Mouse (Mus musculus): Measurements from ENCODE around the gene Lce3a.

The Lce3a gene

DNA sequence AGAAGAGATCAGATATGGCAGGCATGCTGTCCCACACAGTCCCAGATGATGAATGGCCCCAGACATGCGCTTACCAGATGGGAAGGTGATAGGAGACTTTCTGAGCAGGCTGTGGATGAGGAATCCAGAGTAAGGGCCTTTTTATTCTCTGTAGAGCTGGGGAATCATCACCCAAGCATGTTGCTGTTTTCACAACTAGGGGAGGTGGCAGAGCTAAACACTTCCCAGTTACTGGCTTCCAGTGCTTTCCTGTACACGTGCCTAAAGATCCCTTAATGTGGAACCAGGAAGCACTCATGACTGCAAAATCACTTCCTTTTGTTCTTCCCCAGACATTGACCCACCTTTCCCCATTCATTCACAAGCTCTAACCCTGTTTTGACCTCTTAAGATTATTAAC is at the start of gene Lce3a:
TSS of gene Lce3a (minus strand) at position 101 of the 400 bp plus-strand sequence.
- DNase-seq (ENCODE audit: low spot score), result no peak

DNA sequence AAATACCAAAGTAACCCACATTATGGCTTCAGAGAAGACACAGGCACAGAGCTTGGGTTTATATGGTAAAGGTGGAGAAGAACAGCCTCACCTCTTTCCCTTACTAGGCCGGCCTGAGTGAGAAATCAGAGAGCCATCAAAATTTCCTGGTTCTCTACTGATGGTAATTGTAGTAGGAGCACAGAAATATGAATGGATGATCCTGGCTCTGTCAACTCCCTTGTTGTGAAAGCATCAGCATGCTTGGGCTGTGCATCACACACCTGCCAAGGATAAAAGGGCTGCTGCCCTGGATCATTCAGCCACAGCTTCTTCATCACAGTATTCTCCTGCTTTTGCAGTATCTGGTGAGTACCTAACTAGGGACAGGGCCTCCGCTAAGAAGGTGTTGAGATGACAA is 40.7 kb upstream of the Lce3a start, which contains the start of gene Lce3e:
TSS of gene Lce3e (plus strand) at position 301 of the 400 bp plus-strand sequence.
- DNase-seq (ENCODE audit: low spot score), result no peak

DNA sequence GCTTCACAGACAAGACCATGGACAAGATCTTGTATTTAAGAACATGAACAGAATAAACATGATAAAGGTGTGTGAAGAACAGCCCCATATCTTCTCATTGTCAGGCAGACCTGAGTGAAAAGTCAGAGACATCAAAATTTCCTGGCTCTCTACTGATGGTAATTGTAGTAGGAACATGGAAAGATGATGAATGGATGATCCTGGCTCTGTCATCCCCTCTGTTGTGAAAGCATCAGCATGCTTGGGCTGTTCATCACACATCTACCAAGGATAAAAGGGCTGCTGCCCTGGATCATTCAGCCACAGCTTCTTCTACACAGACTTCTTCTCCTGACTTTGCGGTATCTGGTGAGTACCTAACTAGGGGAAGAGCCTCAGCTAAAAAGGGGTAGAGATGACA is 31.1 kb upstream of the Lce3a start, which contains the start of gene Lce3d:
TSS of gene Lce3d (plus strand) at position 301 of the 400 bp plus-strand sequence.
- DNase-seq (ENCODE audit: low spot score), result no peak

DNA sequence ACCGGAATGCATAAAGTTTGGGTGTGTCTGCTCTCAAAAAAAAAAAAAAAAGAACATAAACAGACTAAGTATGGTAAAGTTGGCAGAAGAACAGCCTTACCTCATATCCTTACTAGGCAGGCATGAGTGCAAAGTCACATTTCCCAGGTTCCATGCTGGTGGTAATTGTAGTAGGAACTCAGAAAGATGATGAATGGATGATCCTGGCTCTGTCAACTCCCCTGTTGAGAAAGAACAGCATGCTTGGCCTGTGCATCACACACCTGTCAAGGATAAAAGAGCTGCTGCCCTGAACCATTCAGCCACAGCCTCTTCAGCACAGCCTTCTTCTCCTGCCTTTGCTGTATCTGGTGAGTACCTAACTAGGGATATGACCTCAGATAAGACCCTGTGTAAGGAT is 18.2 kb upstream of the Lce3a start, which contains the start of gene Lce3c:
TSS of gene Lce3c (plus strand) at position 301 of the 400 bp plus-strand sequence.
- DNase-seq (ENCODE audit: low spot score), result no peak

DNA sequence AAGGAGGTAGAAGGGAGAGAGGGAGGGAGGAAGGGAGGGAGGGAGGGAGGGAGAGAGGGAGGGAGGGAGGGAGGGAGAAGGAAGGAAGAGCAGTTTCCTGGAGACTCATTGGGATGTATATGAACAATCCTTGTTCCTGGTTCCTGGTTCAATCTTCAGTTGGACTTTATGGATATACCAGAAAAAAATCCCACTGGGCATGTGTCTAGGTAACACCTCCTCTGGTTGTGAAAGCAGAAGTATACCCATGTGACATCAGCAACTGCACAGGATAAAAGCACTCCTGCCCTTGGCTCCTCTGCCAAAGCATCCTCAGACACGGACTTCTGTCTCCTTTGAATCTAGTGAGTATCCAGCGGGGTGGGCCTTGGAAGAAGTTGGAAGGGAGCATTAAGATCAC is 6.6 kb upstream of the Lce3a start, which contains the start of gene Lce3b:
TSS of gene Lce3b (plus strand) at position 301 of the 400 bp plus-strand sequence.
- DNase-seq (ENCODE audit: low spot score), result no peak

DNA sequence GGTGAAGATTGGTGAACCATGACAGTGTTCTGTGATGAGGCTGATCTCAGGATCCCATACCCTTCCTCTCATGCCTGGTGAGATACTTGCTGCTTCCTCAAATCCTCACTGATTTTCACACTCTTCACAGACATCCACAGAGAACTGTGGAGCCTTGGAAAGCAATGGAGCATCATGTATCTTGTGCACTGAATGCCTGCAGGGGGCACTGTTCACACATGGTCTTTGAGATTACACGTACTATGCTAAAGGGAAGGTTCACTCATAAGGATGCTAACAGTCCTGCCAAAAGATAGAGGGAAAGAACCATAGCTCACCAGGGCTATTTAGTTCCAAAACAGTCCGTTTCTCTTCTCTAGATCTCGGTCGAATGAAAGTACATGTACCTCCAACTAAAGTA is 5.7 kb downstream of the Lce3a start:
- no peak for DNase-seq (ENCODE audit: low spot score)

DNA sequence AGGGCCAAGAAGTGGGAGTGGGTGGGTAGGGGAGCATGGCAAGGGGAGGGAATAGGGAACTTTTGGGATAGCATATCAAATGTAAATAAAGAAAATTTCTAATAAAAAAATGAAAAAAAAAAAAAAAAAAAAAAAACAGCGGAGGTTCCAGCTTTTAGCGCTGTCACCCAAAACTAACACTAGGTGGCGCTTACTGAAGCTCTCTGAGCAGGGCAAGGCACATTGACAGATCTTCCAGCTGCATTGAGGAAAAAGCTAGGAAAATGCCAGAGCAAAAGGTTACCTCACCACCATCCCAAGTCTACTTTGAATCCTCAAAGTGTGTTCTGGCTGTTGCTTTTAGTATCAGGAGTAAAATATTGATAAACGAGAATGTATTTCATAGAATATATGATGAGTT is 18.5 kb downstream of the Lce3a start:
- no peak for DNase-seq (ENCODE audit: low spot score)

DNA sequence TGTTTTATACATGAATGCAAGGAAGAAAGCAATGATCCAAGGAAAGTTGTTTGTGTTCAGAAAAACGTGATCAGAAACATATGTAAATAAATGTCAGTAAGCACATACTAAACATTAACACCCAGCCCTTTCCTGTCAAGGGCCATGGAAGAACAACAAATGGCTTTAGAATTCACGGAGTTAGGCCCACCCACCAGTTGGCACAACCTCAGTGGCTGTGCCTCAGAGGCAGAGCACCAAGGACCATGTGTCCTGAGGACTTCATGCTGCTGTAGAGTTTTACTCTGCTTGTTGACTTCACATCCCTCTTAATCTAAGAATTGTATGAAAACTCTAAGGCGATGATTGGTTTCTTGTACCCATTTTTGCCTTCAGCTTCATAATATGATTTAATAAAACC is 20.8 kb downstream of the Lce3a start:
- no peak for DNase-seq (ENCODE audit: low spot score)

DNA sequence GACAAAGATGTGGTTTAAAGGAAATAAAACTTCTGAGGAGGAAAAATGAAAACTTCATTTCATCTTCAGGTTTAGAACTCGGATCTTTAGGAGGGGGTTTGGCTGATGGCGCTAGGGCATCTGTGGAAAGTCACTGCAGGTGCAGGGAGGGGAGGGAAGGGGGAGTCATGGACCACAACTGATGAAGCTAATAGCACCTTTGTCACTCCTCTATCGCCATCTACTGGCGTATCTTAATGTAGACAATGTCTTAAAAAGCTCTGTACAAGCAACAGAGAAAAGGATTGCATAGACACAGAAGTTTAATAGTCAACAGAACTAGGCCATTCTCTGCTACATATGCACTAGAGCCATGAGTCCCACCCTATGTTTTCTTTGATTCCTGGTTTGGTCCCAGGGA is 22.4 kb downstream of the Lce3a start:
- DNase-seq (ENCODE audit: low spot score), result no peak

DNA sequence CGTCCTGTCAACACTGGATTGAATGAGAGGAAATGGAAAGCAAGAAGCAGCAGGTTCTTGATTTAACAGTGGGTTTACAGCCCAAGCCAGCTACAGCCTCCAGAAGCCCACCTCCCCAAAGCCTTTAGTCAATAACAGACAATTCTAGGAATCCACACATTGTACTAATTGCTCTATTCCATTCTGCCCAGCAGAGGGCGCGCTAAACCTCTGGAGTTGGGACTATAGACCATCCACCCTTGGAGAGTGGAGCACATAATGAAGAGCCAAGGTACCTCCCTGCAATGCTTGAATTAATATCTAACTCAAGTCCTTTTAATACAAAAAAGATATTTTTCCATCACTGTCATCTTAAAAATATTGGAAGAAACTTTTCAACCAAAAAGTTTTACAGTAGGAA is 23.0 kb downstream of the Lce3a start:
- DNase-seq (ENCODE audit: low spot score), result no peak

DNA sequence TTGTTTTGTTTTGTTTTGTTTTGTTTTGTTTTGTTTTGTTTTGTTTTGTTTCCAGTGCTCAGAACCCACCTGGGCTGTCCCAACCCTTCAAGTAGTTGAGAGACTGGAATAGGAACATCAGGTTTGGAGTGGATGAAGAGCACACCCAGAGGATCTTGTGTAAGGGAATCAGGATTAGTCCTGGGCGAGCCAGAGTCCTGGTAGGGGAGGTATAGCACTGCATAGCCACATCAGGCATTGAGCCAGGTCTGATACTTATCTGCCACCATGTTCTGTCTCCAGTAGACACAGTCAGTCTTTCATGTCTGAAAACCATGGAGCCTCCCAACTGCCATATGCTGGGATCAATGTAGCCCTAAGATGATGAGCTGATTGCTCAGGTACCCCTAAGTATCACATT is 31.5 kb downstream of the Lce3a start:
- DNase-seq (ENCODE audit: low spot score), result no peak

DNA sequence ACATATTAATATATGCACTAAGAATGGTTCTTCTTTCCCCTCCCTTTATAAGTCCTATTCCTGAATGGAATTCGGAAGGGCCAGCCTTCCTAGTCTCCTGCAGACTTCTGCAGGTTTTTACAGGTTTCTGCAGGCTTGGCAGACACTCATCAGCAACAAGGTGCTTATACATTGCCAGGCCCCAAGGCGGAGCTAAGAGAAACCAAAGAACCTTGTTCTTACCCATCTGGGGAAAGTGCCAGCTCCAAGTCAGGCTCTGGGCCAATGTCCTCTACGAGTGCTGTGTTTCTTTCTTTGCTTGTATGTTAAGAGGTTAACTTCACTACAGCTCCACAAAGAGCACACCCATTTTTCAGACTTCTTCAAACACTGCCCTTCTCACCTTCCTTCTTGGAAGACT is 32.0 kb downstream of the Lce3a start:
- no peak for DNase-seq (ENCODE audit: low spot score)

All from testis, postnatal 14 days (tissue).